Mouse (Mus musculus) midbrain, embryonic 16.5 days (tissue): ENCODE measurements at regions not wholly inside any gene's neighbourhood (a gene's known extent, or its start where the extent isn't known, plus 50 kb on each side); places are given as distances from the start of the nearest gene placed in this dataset.

Source experiments
- ATAC-seq: fragments of 200-750 bp; cut with Nextera tagmentation; 2 replicates; pipeline ENCODE4 v1.8.0; 2017; ENCODE audit warnings: moderate TSS enrichment
- H3K27ac ChIP-seq: fragments of 300-500 bp; sonication (generic); 2 replicates; pipeline ENCODE4 v1.5.1; 2014; ENCODE audit warnings: mild to moderate bottlenecking, low read length, mixed read lengths
- H3K27me3 ChIP-seq: fragments of 300-500 bp; sonication (generic); 2 replicates; pipeline ENCODE4 v1.6.1; 2014; ENCODE audit warnings: low read depth, low read length, mixed read lengths; ENCODE audit not compliant: control insufficient read depth, insufficient read depth
- H3K36me3 ChIP-seq: fragments of 300-500 bp; sonication (generic); 2 replicates; pipeline ENCODE4 v1.6.1; 2014; ENCODE audit warnings: mild to moderate bottlenecking, low read length, moderate library complexity, mixed read lengths; ENCODE audit not compliant: control insufficient read depth, insufficient read depth
- H3K4me1 ChIP-seq: fragments of 300-500 bp; sonication (generic); 2 replicates; pipeline ENCODE4 v1.6.1; 2014; ENCODE audit warnings: mild to moderate bottlenecking, low read length, mixed read lengths; ENCODE audit not compliant: control insufficient read depth, insufficient read depth
- H3K4me2 ChIP-seq: fragments of 300-500 bp; sonication (generic); 2 replicates; pipeline ENCODE4 v1.6.1; 2014; ENCODE audit warnings: mild to moderate bottlenecking, low read length, mixed read lengths
- H3K4me3 ChIP-seq: fragments of 300-500 bp; sonication (generic); 2 replicates; pipeline ENCODE4 v1.5.1; 2014; ENCODE audit warnings: low read depth, mild to moderate bottlenecking, low read length, moderate library complexity, mixed read lengths
- H3K9ac ChIP-seq: fragments of 300-500 bp; sonication (generic); 2 replicates; pipeline ENCODE4 v1.6.1; 2014; ENCODE audit warnings: low read depth, low read length, mixed read lengths
- H3K9me3 ChIP-seq: fragments of 300-500 bp; sonication (generic); replicated peaks from 2 replicates; pipeline ENCODE4 v1.6.1; 2014; ENCODE audit warnings: mild to moderate bottlenecking, low read length, mixed read lengths; ENCODE audit not compliant: control insufficient read depth, poor library complexity, severe bottlenecking
- WGBS: fragments of 180-500 bp; shearing (Covaris S2); extraction: QIAGEN DNeasy Blood & Tissue Kit; methylation state at CpG from one replicate; pipeline ENCODE4 v1.1.7; 2014; 5-methylcytosine and 5-hydroxymethylcytosine counted together

DNA sequence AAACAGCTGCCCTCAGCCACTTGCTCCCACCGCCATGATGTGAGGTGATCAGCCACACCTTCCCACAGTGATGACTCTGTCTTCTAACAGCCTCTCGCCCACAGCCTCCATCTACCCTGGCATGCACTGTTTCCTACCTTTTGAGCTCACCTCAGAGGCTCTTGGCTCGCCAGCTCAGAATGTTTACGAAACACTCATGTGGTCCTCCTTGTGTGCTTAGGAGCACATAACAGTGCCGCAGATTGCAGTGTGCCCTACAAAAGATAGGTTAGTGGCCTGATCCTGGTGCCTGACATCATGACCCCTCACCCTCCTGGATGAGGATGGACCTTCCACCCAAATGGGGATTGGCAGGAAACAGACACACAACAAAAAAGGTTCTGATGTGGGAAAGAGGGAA is 134.3 kb upstream of the Irf2bp2 start:
- WGBS = 92% methylated on average over 5 of the region's 5 CpGs
- no peak overlapping the region for H3K27ac ChIP-seq

DNA sequence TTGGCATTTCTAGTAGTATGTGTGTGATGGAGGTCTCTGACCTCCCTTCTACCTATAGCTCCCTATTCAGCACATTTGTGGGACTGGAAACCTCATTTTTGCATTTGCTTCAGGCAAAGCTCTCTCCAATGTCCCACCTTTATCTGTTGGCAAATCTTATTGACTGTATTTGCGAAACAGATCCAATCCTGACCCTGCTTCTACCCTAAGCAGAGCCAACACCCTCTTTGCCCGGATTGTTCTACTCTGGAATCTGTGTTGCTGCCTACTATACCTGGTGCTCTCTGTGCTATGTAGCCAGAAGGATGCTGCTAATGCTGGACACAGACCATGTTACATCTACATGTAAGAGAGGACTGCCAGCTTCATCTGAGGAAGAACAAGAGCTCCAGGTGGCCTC is 133.3 kb upstream of the Irf2bp2 start:
- Histone ChIP-seq H3K36me3 (no peaks in the 10 kb centered on the region), H3K4me3 (no peak overlapping the region), H3K27me3 (no peaks in the 10 kb centered on the region), H3K9ac (no peak overlapping the region), H3K9me3 (0 out of 2 replicates have a peak, but pooled peaks cover 3% of the 10 kb centered on the region), H3K4me2 (no peak overlapping the region), H3K27ac (no peak overlapping the region), H3K4me1 (no peaks in the 10 kb centered on the region; the same call in 1 of the 2 replicates)
- 93% methylated on average over 2 of the region's 2 CpGs for WGBS
- ATAC-seq = no peak

More for the DNA sequence above, 134.3 kb upstream of the Irf2bp2 start:
- peaks cover 4% of the 10 kb centered on the region for H3K4me1 ChIP-seq
- H3K4me2 ChIP-seq = no peak overlapping the region
- no peak for ATAC-seq
- H3K4me3 ChIP-seq = no peak overlapping the region
- no peaks in the 10 kb centered on the region for H3K36me3 ChIP-seq
- H3K9ac ChIP-seq = no peak overlapping the region
- H3K9me3 ChIP-seq = 0 out of 2 replicates have a peak, but pooled peaks cover 3% of the 10 kb centered on the region
- no peaks in the 10 kb centered on the region for H3K27me3 ChIP-seq

DNA sequence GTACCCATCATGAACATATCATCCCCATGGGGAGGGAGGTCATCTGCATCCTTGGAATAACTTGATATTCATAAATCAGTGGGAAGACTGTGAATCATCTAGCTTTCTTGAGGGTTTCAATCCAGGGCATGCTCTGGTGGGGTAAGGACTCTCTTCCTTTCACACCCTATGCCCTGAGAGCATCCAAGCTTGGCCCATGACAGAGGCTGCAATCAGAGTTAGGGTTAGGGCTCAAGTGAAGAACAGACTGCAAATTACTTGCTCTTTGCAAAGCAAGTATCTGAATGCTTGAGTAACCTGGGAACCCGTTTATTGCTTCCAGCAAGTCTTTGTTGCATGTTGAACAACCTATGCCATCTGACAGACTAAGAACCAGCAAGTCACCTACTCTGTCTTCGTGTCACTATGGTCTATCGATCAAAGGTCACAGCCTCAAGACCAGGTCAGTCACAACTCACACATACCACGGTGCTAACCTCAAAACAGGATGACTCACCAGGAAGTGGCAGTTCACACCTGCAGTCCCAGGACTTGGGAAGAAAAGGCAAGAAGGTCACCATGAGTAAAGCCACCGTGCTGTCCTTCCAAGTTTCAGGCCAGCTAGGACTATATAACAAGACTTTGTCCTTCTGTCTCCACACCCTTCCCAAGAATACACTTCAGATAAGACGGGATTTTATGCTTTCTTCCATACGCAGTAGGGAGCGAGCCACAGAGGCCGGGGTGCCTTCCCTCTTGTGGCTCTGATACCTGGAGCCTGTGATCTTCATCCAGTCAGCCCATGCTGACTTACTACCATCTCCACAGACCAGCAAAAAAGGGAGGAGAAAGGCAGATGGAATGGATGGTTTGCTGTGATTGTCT is 129.7 kb upstream of the Irf2bp2 start:
- WGBS = 89% methylated on average over 9 of the region's 9 CpGs

DNA sequence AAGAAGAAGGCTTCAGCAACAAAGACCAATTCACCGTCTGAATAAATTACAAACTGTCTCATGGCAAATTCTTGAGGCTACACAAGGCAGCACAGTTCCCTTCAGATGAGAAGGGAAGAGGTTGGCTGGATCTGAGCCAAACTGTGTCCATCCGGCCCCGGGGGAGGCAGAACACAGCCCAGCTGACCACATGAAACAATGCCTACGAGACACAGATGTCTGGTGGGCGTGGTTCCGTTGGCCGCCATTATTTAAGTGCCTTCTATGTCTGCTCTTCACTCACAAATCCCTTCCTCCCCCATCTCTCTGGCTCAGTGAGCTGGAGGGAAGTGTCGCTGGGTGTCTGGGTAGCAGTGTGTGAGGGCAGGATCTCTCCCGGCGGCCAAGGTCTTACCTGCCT is 127.8 kb upstream of the Irf2bp2 start:
- no peaks in the 10 kb centered on the region for H3K36me3 ChIP-seq
- H3K4me2 ChIP-seq = no peak overlapping the region
- H3K9me3 ChIP-seq = 0 out of 2 replicates have a peak, but pooled peaks cover 3% of the 10 kb centered on the region
- no peaks in the 10 kb centered on the region for H3K4me1 ChIP-seq
- ATAC-seq = no peak
- H3K27ac ChIP-seq = no peak overlapping the region
- H3K27me3 ChIP-seq = no peaks in the 10 kb centered on the region
- 66% methylated on average over 10 of the region's 10 CpGs for whole genome bisulfite sequencing
- H3K4me3 ChIP-seq = no peak overlapping the region
- H3K9ac ChIP-seq = no peak overlapping the region

More for the DNA sequence above, 129.7 kb upstream of the Irf2bp2 start:
- Histone ChIP-seq H3K9ac (no peak overlapping the region), H3K4me3 (no peak overlapping the region), H3K27ac (no peak overlapping the region), H3K4me1 (no peaks in the 10 kb centered on the region), H3K9me3 (0 out of 2 replicates have a peak, but pooled peaks cover 3% of the 10 kb centered on the region), H3K4me2 (no peak overlapping the region), H3K36me3 (no peaks in the 10 kb centered on the region), H3K27me3 (no peaks in the 10 kb centered on the region)
- no peak for ATAC-seq

DNA sequence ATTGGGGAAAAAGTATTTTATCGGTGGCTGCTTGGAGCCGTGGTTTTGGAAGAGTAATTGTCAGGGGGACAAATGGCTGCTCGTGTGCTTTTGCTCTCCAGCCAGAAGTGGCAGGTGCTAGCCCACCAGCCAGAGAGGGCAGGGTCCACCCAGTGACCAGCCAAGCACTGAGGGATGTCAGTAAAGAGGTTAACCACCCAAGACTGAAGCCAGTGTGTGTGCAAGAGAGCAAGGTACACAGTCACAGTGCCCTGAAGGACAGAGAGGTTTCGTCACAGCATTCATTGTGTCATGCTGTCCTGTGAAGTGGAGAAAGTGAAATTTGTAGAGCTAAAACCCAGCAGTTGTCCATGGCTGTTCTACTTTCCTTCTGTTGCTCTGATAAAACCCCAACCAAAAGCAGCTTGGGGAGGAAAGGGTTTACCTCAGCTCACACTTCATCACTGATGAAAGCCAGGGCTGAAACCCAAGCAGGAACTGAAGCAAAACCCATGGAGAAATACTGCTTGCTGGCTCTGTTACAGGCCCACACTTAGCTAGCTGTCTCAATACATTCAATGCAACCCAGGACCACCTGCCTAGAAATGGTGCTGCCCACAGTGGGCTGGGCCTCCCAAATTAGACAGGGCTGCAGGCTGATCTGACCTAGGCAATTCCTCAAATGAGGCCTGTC is 126.8 kb upstream of the Irf2bp2 start:
- Histone ChIP-seq H3K4me3 (no peak overlapping the region), H3K9me3 (no peaks in the 10 kb centered on the region), H3K4me1 (no peaks in the 10 kb centered on the region), H3K27ac (no peak overlapping the region), H3K27me3 (no peaks in the 10 kb centered on the region), H3K36me3 (no peaks in the 10 kb centered on the region), H3K9ac (no peak overlapping the region), H3K4me2 (no peak overlapping the region)
- no peak for ATAC-seq
- 86% methylated on average over 4 of the region's 4 CpGs for WGBS

DNA sequence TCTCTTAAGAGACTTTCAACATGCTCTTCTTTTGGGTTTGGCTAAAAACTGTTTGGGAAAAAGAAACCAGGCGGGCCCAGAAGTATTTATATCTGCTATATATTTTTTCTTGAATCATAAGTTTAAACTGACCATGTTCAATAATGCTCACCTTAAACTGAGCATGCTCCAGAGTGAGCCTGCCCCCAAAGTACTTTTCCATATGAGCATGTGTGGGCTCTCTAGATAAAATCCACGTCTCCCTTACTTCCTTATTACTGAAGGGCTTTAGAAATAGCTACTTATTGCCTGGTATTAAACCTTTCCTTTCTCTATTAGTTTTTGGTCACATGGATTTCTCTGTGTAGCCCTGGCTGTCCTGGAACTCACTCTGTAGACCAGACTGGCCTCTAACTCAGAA is 126.0 kb upstream of the Irf2bp2 start:
- H3K4me3 ChIP-seq = no peak overlapping the region
- H3K36me3 ChIP-seq = no peaks in the 10 kb centered on the region
- H3K27ac ChIP-seq = no peak overlapping the region
- no peaks in the 10 kb centered on the region for H3K27me3 ChIP-seq
- no peaks in the 10 kb centered on the region for H3K4me1 ChIP-seq
- 84% methylated on average over 2 of the region's 2 CpGs for WGBS
- no peak for ATAC-seq
- no peak overlapping the region for H3K9ac ChIP-seq
- no peak overlapping the region for H3K4me2 ChIP-seq
- no peaks in the 10 kb centered on the region for H3K9me3 ChIP-seq

DNA sequence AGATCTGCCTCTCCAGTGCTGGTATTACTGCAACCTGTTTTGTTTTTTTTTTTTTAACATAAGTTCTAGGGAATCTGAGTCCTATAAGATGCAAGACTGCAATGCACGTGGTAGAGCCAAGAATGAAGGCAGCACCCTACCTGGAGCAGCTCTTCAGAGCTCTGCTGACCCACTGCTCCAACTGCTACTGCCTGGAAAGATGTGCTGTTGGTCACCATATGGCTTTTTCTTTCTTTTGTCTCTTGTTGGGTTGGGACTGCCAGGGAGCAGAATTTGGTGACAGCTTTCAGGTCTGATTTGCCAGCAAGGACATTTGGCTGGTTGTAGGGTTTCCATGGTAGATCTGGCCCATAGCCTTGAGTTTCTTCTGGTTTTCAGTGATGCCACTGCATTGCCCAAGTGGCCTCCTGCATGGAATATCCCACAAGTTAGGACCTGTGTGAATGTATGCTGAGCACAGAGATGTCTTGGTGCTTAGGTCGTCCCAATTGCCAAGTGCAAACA is 123.9 kb upstream of the Irf2bp2 start:
- H3K27me3 ChIP-seq = no peaks in the 10 kb centered on the region
- H3K4me2 ChIP-seq = no peak overlapping the region
- no peak for ATAC-seq
- no peaks in the 10 kb centered on the region for H3K9me3 ChIP-seq
- no peak overlapping the region for H3K9ac ChIP-seq
- peaks cover 2% of the 10 kb centered on the region; the same call in 1 of the 2 replicates for H3K4me1 ChIP-seq
- H3K4me3 ChIP-seq = no peak overlapping the region
- 74% methylated on average over 2 of the region's 2 CpGs for WGBS
- H3K36me3 ChIP-seq = no peaks in the 10 kb centered on the region
- H3K27ac ChIP-seq = no peak overlapping the region

DNA sequence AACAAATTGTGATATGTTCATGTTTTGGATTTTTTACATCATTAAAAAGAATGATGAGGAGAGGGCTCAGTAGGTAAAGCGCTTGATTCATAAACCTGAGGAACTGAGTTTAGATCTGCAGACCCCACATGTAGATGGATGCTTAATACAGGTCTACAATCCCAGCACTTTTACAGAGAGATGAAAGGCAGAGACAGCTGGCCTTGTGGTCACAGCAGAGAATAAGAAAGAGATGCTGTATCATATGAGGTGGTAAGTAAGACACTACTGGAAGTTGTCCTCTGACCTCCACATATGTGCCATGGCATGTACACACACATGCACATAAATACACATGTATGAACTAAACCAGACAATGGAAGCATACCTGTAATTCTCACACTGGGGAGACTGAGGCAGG is 121.9 kb upstream of the Irf2bp2 start:
- Histone ChIP-seq H3K36me3 (no peaks in the 10 kb centered on the region), H3K4me2 (no peak overlapping the region), H3K9me3 (no peaks in the 10 kb centered on the region), H3K9ac (no peak overlapping the region), H3K4me1 (peaks cover 2% of the 10 kb centered on the region; the same call in 1 of the 2 replicates), H3K4me3 (no peak overlapping the region), H3K27me3 (no peaks in the 10 kb centered on the region), H3K27ac (no peak overlapping the region)
- ATAC-seq = no peak
- WGBS = 97% methylated on average over 1 of the region's 1 CpGs
